16 mouse cellular contexts compared by ENCODE assay signal in the genomic region with DNA sequence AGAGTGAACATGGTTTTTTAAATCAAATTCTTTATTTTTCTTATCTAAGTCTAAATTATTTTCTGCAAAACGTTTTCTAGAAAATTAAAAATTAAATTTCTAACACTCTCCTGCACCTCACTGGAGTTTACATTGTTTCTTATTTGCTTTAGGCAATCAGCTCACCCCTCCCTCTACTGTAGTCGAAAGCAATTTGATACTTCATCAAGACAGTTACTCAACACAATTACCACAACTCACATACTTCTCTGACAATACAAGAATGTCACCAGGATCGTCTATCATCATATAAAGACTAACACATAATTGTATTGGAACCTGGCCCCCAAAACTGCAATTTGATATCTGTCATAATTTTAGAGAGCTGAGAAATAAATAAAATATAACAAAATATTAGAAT.
"Had no signal": no experiment of that assay in that cellular context is flagged by ENCODE, and none has a peak within 500 bp of the region (broad histone marks: within the 10 kb centered on the region; RNA-seq: fewer than 3 reads in every experiment).

No protein-coding gene starts in this region.

- DNase-seq: kidney, adult 9 months; kidney, postnatal 36 days; layer of hippocampus, postnatal 36 days; liver; lung, adult 2 months; retina, postnatal 1 day; right cerebral cortex, postnatal 4 days; spleen, adult 18-20 months; thymus, adult 2 months; thymus, postnatal 25 days had no signal

- H3K4me3 ChIP-seq: limb, embryonic 12.5 days; midbrain, embryonic 10.5 days; neural tube, embryonic 13.5 days; stomach, embryonic 15.5 days had no signal

- H3K4me1 ChIP-seq: midbrain, embryonic 10.5 days had no signal

- H3K36me3 ChIP-seq: limb, embryonic 12.5 days; midbrain, embryonic 10.5 days; neural tube, embryonic 13.5 days; stomach, embryonic 15.5 days had no signal

- H3K27me3 ChIP-seq: limb, embryonic 12.5 days; neural tube, embryonic 13.5 days; stomach, embryonic 15.5 days had no signal

- H3K9me3 ChIP-seq: limb, embryonic 12.5 days; midbrain, embryonic 10.5 days; neural tube, embryonic 13.5 days; stomach, embryonic 15.5 days had no signal

- H3K4me2 ChIP-seq: limb, embryonic 12.5 days; neural tube, embryonic 13.5 days; stomach, embryonic 15.5 days had no signal

- H3K9ac ChIP-seq: limb, embryonic 12.5 days; liver, embryonic 14.5 days; neural tube, embryonic 13.5 days; stomach, embryonic 15.5 days had no signal

- H3K27ac ChIP-seq: kidney, postnatal 0 days; limb, embryonic 12.5 days; liver, embryonic 14.5 days; midbrain, embryonic 10.5 days; neural tube, embryonic 13.5 days; stomach, embryonic 15.5 days had no signal
